Mouse (Mus musculus) forelimb bud, embryonic 11.5 days (tissue): ENCODE results near the gene Catip.
A peak's percentile ranks its signal among the peaks of the same experiment; 100 is the strongest.
"Not testable (repeated sequence)": the region's sequence is repeated elsewhere in the genome, so short reads cannot be mapped to it uniquely, and the experiment has no call there.

ENCODE experiments used
- DNase-seq: peaks from one replicate; pipeline ENCODE4 v3.0.0-alpha.2; 2012; ENCODE audit warnings: low read depth, low spot score

Catip gene

GRCm38 (mm10) chr1:74383385-74383784 is 21.5 kb downstream of the Catip start:
- DNase-seq = no peak

- DNase-seq = no peak
Measured at GRCm38 (mm10) chr1:74384525-74384924, 22.6 kb downstream of the Catip start.

GRCm38 (mm10) chr1:74385064-74385463 is 23.2 kb downstream of the Catip start:
- no peak for DNase-seq

- DNase-seq = no peak
Measured at GRCm38 (mm10) chr1:74385531-74385930, 23.6 kb downstream of the Catip start.

GRCm38 (mm10) chr1:74386363-74386713 is 24.4 kb downstream of the Catip start:
- no peak for DNase-seq

GRCm38 (mm10) chr1:74386714-74387385 is 24.9 kb downstream of the Catip start:
- peak; percentile 97 for DNase-seq

- no peak for DNase-seq
Measured at GRCm38 (mm10) chr1:74387386-74387988, 25.6 kb downstream of the Catip start.

GRCm38 (mm10) chr1:74388398-74388920 is 26.6 kb downstream of the Catip start:
- DNase-seq = no peak

- DNase-seq = no peak
Measured at GRCm38 (mm10) chr1:74389831-74390286, 28.0 kb downstream of the Catip start.

- DNase-seq = peak; percentile 69
Measured at GRCm38 (mm10) chr1:74390287-74390906, 28.5 kb downstream of the Catip start.

GRCm38 (mm10) chr1:74390924-74391748 is 29.2 kb downstream of the Catip start, which contains the start of gene Ctdsp1:
Gene Ctdsp1 (plus strand): TSS chr1:74391509.
- peak; percentile 94 for DNase-seq

- DNase-seq = peak; percentile 38
Measured at GRCm38 (mm10) chr1:74391844-74392441, 30.0 kb downstream of the Catip start.

- DNase-seq = no peak
Measured at GRCm38 (mm10) chr1:74392446-74392994, 30.6 kb downstream of the Catip start.

GRCm38 (mm10) chr1:74393010-74393409 is 31.1 kb downstream of the Catip start:
- DNase-seq = no peak

GRCm38 (mm10) chr1:74393697-74394096 is 31.8 kb downstream of the Catip start:
- DNase-seq = no peak

- no peak for DNase-seq
Measured at GRCm38 (mm10) chr1:74394311-74394710, 32.4 kb downstream of the Catip start.

- no peak for DNase-seq
Measured at GRCm38 (mm10) chr1:74394858-74395257, 33.0 kb downstream of the Catip start.

GRCm38 (mm10) chr1:74395290-74395689 is 33.4 kb downstream of the Catip start:
- no peak for DNase-seq

GRCm38 (mm10) chr1:74396456-74397222 is 34.7 kb downstream of the Catip start:
- not testable (repeated sequence) for DNase-seq

- peak; percentile 99 for DNase-seq
Measured at GRCm38 (mm10) chr1:74397268-74397918, 35.5 kb downstream of the Catip start.
